In the genomic region with DNA sequence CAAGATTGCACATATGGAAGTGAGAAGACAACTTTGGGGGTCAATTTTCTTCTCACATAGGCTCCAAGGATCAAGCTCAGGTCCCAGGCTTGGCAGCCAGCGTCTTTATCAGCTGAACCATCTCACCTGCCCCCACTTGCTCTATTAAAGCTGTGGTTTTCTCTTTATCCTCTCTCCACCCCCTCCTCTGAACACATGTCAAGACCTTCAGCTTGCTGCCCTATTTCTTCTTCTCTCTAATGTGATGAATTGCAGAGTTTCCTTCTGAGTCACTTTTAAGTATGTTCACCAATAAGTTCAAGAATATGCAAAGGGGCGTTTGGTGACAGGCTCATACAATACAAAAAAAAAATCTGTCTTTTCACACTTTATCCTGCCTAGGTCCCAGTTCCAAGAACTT, we compare ENCODE assay signal across 19 mouse cellular contexts.
"Had no signal": no experiment of that assay in that cellular context is flagged by ENCODE, and none has a peak within 500 bp of the region (broad histone marks: within the 10 kb centered on the region; RNA-seq: fewer than 3 reads in every experiment).

No protein-coding gene starts in this region.

- H3K9ac ChIP-seq: liver, postnatal 0 days; lung, embryonic 15.5 days; midbrain, embryonic 13.5 days; midbrain, embryonic 15.5 days; neural tube, embryonic 13.5 days; neural tube, embryonic 15.5 days had no signal

- H3K4me3 ChIP-seq: lung, embryonic 15.5 days; megakaryocyte, embryonic 14.5 days; midbrain, embryonic 13.5 days; midbrain, embryonic 15.5 days; neural tube, embryonic 13.5 days; neural tube, embryonic 15.5 days had no signal

- H3K4me2 ChIP-seq: lung, embryonic 15.5 days; midbrain, embryonic 11.5 days; midbrain, embryonic 13.5 days; midbrain, embryonic 15.5 days; neural tube, embryonic 13.5 days; neural tube, embryonic 15.5 days had no signal

- H3K4me1 ChIP-seq: lung, embryonic 15.5 days; megakaryocyte, embryonic 14.5 days; midbrain, embryonic 13.5 days; midbrain, embryonic 15.5 days; neural tube, embryonic 13.5 days; neural tube, embryonic 15.5 days had no signal

- DNase-seq: liver, postnatal 0 days; lung, adult 2 months; lung, postnatal 14 days; lung, postnatal 36 days; right cerebral cortex, adult 18-20 months; right cerebral cortex, postnatal 25 days; spleen, adult 18-20 months; thymus, adult 18-20 months; thymus, postnatal 14 days; thymus, postnatal 36 days had no signal

- H3K27ac ChIP-seq: lung, embryonic 15.5 days; macrophage; midbrain, embryonic 13.5 days; midbrain, embryonic 15.5 days; neural tube, embryonic 13.5 days; neural tube, embryonic 15.5 days had no signal

- H3K36me3 ChIP-seq: lung, embryonic 15.5 days; midbrain, embryonic 13.5 days; midbrain, embryonic 15.5 days; neural tube, embryonic 13.5 days; neural tube, embryonic 15.5 days had no signal

- ATAC-seq: liver, postnatal 0 days; lung, postnatal 0 days; midbrain, embryonic 13.5 days; midbrain, embryonic 15.5 days had no signal

- H3K27me3 ChIP-seq: lung, embryonic 15.5 days; midbrain, embryonic 13.5 days; midbrain, embryonic 15.5 days; neural tube, embryonic 13.5 days; neural tube, embryonic 15.5 days had no signal

- H3K9me3 ChIP-seq: lung, embryonic 15.5 days; midbrain, embryonic 13.5 days; midbrain, embryonic 15.5 days; neural tube, embryonic 15.5 days had no signal
